Mouse (Mus musculus) C2C12 (cell line): ENCODE measurements around the gene Rasgef1b. TPM values are rescaled to one million over a fixed set of nuclear protein-coding genes. Genes with fewer than 3 reads are reported as not detected.

ENCODE experiments used
- H3K27me3 ChIP-seq: one replicate; pipeline ENCODE4 v1.6.1; 2011; ENCODE audit not compliant: control insufficient read depth, insufficient read depth, insufficient read length
- H3K36me3 ChIP-seq: one replicate; pipeline ENCODE4 v1.6.1; 2011; ENCODE audit not compliant: control insufficient read depth, insufficient read depth
- H3K4me3 ChIP-seq: one replicate; pipeline ENCODE4 v1.5.1; 2011; ENCODE audit warnings: mild to moderate bottlenecking, control low read depth; ENCODE audit not compliant: poor library complexity, insufficient read depth, severe bottlenecking
- H3K79me2 ChIP-seq: one replicate; pipeline ENCODE4 v1.6.1; 2011; ENCODE audit not compliant: control insufficient read depth, insufficient read depth
- H3K79me3 ChIP-seq: one replicate; pipeline ENCODE4 v1.6.1; 2011; ENCODE audit warnings: low read depth, control low read depth
- H3ac ChIP-seq: one replicate; pipeline ENCODE3; 2011; ENCODE audit warnings: low read depth; ENCODE audit not compliant: control insufficient read depth, insufficient read length
- CEBPB ChIP-seq: IDR thresholded peaks from one replicate; pipeline ENCODE4 v1.6.1; 2011; ENCODE audit warnings: low read depth, mild to moderate bottlenecking, control low read depth, moderate library complexity
- CTCF ChIP-seq: IDR thresholded peaks from one replicate; pipeline ENCODE4 v1.5.1; 2011; ENCODE audit not compliant: control insufficient read depth, insufficient read depth, insufficient read length
- FOSL1 ChIP-seq: IDR thresholded peaks from one replicate; pipeline ENCODE4 v1.8.0; 2011; ENCODE audit warnings: mild to moderate bottlenecking, low read length; ENCODE audit not compliant: poor library complexity, insufficient read depth, severe bottlenecking
- MAX ChIP-seq: IDR thresholded peaks from one replicate; pipeline ENCODE4 v1.6.1; 2011; ENCODE audit warnings: mild to moderate bottlenecking, control low read depth
- MYOD1 ChIP-seq: IDR thresholded peaks from one replicate; pipeline ENCODE4 v1.6.1; 2011; ENCODE audit warnings: low read depth; ENCODE audit not compliant: control insufficient read depth, insufficient read length
- MYOG ChIP-seq: IDR thresholded peaks from one replicate; pipeline ENCODE4 v1.6.1; 2011; ENCODE audit not compliant: control insufficient read depth, insufficient read length; ENCODE audit errors: extremely low read depth
- USF1 ChIP-seq: IDR thresholded peaks from one replicate; pipeline ENCODE4 v1.6.1; 2011; ENCODE audit warnings: low read depth, mild to moderate bottlenecking, control low read depth, moderate library complexity
- polyA plus RNA-seq: library from polyadenylated mRNA; unstranded; fragments of >200 nt; fragmentation: generic; extraction: Trizol; gene quantifications from one replicate; pipeline ENCODE4 v1.2.1, GENCODE M21; 2012; ENCODE audit warnings: missing spikeins

Gene Rasgef1b
- polyA plus RNA-seq, 1 experiment = 0.05 TPM

- Histone ChIP-seq H3K79me2 (no peaks in the 10 kb centered on the region), H3K36me3 (no peaks in the 10 kb centered on the region), H3K4me3 (no peak overlapping the region), H3K27me3 (peaks cover 6% of the 10 kb centered on the region), H3K79me3 (no peaks in the 10 kb centered on the region), H3ac (no peak overlapping the region)
- TF ChIP-seq MYOG (no peak), MAX (no peak), CEBPB (no peak), FOSL1 (no peak), CTCF (no peak), MYOD1 (no peak), USF1 (no peak)
These were observed 480.9 kb downstream of the Rasgef1b start for GRCm38 (mm10) chr5:99247915-99248314.

- H3K4me3 ChIP-seq = no peak overlapping the region
- TF ChIP-seq USF1 (no peak), MYOG (no peak), MAX (no peak), CTCF (no peak), MYOD1 (no peak), FOSL1 (no peak), CEBPB (no peak)
These were observed 481.4 kb downstream of the Rasgef1b start for GRCm38 (mm10) chr5:99247441-99247840.

GRCm38 (mm10) chr5:99246972-99247371, 481.9 kb downstream of the Rasgef1b start:
- Histone ChIP-seq H3K27me3 (peaks cover 6% of the 10 kb centered on the region), H3K36me3 (no peaks in the 10 kb centered on the region), H3K79me2 (no peaks in the 10 kb centered on the region), H3ac (no peak overlapping the region), H3K79me3 (no peaks in the 10 kb centered on the region), H3K4me3 (no peak overlapping the region)
- TF ChIP-seq FOSL1 (no peak), MAX (no peak), MYOD1 (no peak), CEBPB (no peak), MYOG (no peak), USF1 (no peak), CTCF (no peak)

More at GRCm38 (mm10) chr5:99247441-99247840, 481.4 kb downstream of the Rasgef1b start:
- Histone ChIP-seq H3ac (no peak overlapping the region), H3K79me2 (no peaks in the 10 kb centered on the region), H3K79me3 (no peaks in the 10 kb centered on the region), H3K36me3 (no peaks in the 10 kb centered on the region), H3K27me3 (peaks cover 6% of the 10 kb centered on the region)

GRCm38 (mm10) chr5:99241988-99242740, 486.7 kb downstream of the Rasgef1b start:
- Histone ChIP-seq H3K36me3 (no peaks in the 10 kb centered on the region), H3ac (no peak overlapping the region), H3K79me3 (no peaks in the 10 kb centered on the region), H3K27me3 (no peaks in the 10 kb centered on the region), H3K79me2 (no peaks in the 10 kb centered on the region), H3K4me3 (no peak overlapping the region)
- TF ChIP-seq USF1 (no peak), MYOD1 (no peak), CEBPB (no peak), MAX (no peak), FOSL1 (no peak), MYOG (no peak), CTCF (no peak)

GRCm38 (mm10) chr5:99240501-99240900, 488.4 kb downstream of the Rasgef1b start:
- Histone ChIP-seq H3ac (no peak overlapping the region), H3K79me2 (no peaks in the 10 kb centered on the region), H3K36me3 (no peaks in the 10 kb centered on the region), H3K4me3 (no peak overlapping the region), H3K27me3 (no peaks in the 10 kb centered on the region), H3K79me3 (no peaks in the 10 kb centered on the region)
- no peak for TF ChIP-seq FOSL1
- no peak for TF ChIP-seq MAX
- TF ChIP-seq MYOD1 = no peak
- no peak for TF ChIP-seq CEBPB
- TF ChIP-seq CTCF = no peak
- no peak for TF ChIP-seq MYOG
